Mouse (Mus musculus) testis, adult 2 months (tissue): ENCODE data around the gene Zfyve28.

ENCODE experiments used
- CTCF ChIP-seq: fragments of 200-500 bp; IDR thresholded peaks from 2 replicates; pipeline ENCODE4 v1.5.1; 2012; ENCODE audit warnings: low read depth, mild to moderate bottlenecking, inconsistent platforms, low read length, moderate library complexity; ENCODE audit not compliant: control insufficient read depth, insufficient read depth, insufficient replicate concordance
- POLR2A ChIP-seq: fragments of 200-500 bp; IDR thresholded peaks from 2 replicates; pipeline ENCODE4 v1.6.1; 2012; ENCODE audit warnings: low read depth, mild to moderate bottlenecking, inconsistent platforms, low read length, moderate library complexity; ENCODE audit not compliant: control insufficient read depth

DNA sequence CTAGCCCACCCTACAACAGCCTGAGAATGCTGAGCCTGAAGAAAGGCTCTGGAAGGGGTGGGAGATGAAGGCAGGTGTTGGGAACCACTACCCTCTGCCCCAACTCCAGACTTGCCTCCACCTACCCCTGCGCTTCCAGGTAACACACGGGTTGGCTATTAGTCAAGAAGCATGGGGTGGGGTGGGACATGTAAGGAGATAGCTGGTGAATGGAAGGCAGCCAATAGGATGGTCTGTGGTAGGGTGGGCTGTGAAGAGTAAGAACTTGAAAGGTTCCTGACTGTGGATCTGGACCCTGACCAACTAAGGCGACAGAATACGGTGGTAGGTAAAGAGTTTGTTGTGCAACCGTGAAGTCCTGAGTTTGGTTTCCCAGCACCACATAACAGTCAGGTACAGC, 4.9 kb downstream of the Zfyve28 start:
- TF ChIP-seq POLR2A, result no peak
- TF ChIP-seq CTCF, result no peak
